Mouse (Mus musculus) kidney, adult 2 months (tissue): ENCODE data around the gene Spns3.

Experiments
- CTCF ChIP-seq: fragments of 200-500 bp; conservative IDR thresholded peaks from 2 replicates; pipeline ENCODE4 v1.5.1; 2011; ENCODE audit warnings: low read depth, mild to moderate bottlenecking, control low read depth, low read length, moderate library complexity, mixed read lengths; ENCODE audit not compliant: insufficient read depth, insufficient read length
- POLR2A ChIP-seq: fragments of 200-500 bp; IDR thresholded peaks from one replicate; pipeline ENCODE4 v1.6.1; 2011; ENCODE audit warnings: low read depth, low read length, control low read depth

DNA sequence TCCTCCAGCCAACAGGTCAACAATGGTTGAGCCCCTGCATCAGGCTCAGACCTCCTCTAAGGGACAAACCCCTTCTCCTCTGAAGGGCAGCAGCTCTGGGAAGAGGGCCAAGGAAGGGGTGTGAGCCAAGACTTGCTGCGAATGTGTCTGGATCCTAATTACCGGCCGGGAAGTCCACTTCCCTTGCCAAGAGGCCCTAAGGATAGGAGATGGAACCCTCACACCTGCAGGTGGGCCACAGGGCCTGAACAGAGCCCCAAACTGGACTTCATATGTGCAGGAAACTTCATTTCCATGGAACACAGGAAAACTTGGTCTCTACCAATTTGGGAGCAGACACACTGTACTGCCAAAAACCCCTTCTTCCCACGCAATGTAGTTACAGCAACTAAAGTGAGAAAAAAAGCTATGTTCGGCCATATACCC is 27.7 kb downstream of the Spns3 start:
- TF ChIP-seq CTCF (no peak), POLR2A (no peak)
